Mouse (Mus musculus): ENCODE data around the gene Ipcef1.
"Not testable (repeated sequence)": the region's sequence is repeated elsewhere in the genome, so short reads cannot be mapped to it uniquely, and the experiment has no call there.

The Ipcef1 gene

DNA sequence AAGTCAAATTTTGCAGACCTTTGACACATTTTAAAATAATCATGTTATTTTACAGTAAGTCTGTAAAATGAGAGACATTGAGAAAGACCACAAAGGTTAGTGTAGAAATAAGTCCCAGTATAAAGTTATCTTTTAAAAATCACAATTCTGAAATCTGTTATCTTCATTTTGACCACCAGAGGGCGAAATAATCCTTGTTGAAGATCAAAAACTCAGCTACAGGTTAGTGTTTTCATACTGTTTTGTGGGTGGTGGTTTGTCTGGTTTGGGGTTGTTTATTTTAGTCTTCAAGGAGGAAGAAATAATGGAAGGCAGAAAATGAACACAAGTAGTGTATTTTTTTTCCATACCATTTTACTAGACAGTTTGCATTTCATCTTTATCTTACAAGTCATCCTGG, 166.8 kb downstream of the Ipcef1 start:
- no peaks in the 10 kb centered on the region for H3K4me1 ChIP-seq (replicated peaks; ENCODE audit: low read depth, low read length)
- peaks cover 22% of the 10 kb centered on the region for H3K9me3 ChIP-seq (ENCODE audit: low read length)
- H3K36me3 ChIP-seq (ENCODE audit: insufficient read depth, low read length) = no peaks in the 10 kb centered on the region
- H3K27me3 ChIP-seq (ENCODE audit: insufficient read depth, low read length) = no peaks in the 10 kb centered on the region
- no peak overlapping the region for H3K4me3 ChIP-seq (replicated peaks; ENCODE audit: low read length)
- TF ChIP-seq CTCF (conservative IDR thresholded peaks at IDR 0.05; ENCODE audit: low read length) = peak; percentile 48
- TF ChIP-seq POU5F1 (IDR thresholded peaks at IDR 0.05; ENCODE audit: borderline replicate concordance, low read length) = no peak

DNA sequence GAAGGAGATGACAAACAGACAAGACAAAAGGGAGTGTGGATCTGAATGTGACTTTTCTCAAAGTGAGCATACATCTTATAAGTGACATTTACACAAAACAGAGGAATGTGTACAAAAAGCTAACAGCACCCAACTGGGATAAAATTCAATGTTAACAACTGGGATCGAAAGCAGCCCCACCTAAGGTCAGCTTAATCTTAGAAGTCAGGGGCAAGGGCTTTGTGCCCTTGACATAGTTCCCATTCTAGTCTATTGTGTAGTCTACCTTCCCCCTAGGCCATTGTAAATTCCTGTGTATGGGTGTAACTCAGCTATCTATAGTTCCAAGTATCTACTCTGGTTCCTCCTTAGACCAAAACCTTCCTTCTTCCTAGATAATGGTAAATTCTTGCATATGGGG, 170.2 kb downstream of the Ipcef1 start:
- H3K9me3 ChIP-seq (ENCODE audit: low read length) = peaks cover 37% of the 10 kb centered on the region
- not testable (repeated sequence) for H3K4me1 ChIP-seq (replicated peaks; ENCODE audit: low read depth, low read length); H3K4me3 ChIP-seq (replicated peaks; ENCODE audit: low read length); H3K27me3 ChIP-seq (ENCODE audit: insufficient read depth, low read length); H3K36me3 ChIP-seq (ENCODE audit: insufficient read depth, low read length)

DNA sequence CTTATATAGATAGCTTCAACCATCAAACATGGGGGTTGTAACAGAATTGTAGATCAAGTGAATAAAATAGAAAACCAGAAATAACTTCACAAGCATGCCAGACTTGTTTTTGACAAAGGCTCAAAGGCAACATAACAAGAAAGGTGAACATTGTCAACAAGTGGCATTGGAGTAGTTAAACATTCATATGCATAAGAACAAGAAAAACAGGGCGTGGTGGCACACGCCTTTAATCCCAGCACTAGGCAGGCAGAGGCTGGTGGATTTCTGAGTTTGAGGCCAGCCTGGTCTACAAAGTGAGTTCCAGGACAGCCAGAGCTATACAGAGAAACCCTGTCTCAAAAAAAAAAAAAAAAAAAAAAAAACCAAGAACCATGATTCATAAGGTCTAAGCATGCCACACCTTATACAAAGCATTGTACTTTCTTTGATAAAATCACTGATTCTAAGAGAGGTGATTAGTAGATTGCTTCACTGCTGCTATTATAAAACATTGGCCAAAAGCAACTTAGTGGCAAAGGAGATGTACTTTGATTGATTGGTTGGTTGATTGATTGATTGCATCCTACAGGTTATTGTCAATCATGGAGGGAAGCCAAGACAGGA, 173.9 kb downstream of the Ipcef1 start:
- H3K27me3 ChIP-seq (ENCODE audit: insufficient read depth, low read length) = no peaks in the 10 kb centered on the region
- no peak overlapping the region for H3K4me3 ChIP-seq (replicated peaks; ENCODE audit: low read length)
- TF ChIP-seq NANOG (IDR thresholded peaks at IDR 0.05; ENCODE audit: borderline replicate concordance, low read length) = 0 out of 2 replicates have a peak, but pooled peaks have one; percentile 15
- no peak for TF ChIP-seq POU5F1 (IDR thresholded peaks at IDR 0.05; ENCODE audit: borderline replicate concordance, low read length)
- TF ChIP-seq CTCF (conservative IDR thresholded peaks at IDR 0.05; ENCODE audit: low read length) = no peak
- peaks cover 34% of the 10 kb centered on the region for H3K9me3 ChIP-seq (ENCODE audit: low read length)
- H3K36me3 ChIP-seq (ENCODE audit: insufficient read depth, low read length) = no peaks in the 10 kb centered on the region
- peaks cover 4% of the 10 kb centered on the region; the same call in 1 of the 2 replicates for H3K4me1 ChIP-seq (replicated peaks; ENCODE audit: low read depth, low read length)

- H3K4me3 ChIP-seq (replicated peaks; ENCODE audit: low read length) = no peak overlapping the region
- peaks cover 4% of the 10 kb centered on the region; the same call in 1 of the 2 replicates for H3K4me1 ChIP-seq (replicated peaks; ENCODE audit: low read depth, low read length)
- TF ChIP-seq NANOG (IDR thresholded peaks at IDR 0.05; ENCODE audit: borderline replicate concordance, low read length) (no peak), POU5F1 (IDR thresholded peaks at IDR 0.05; ENCODE audit: borderline replicate concordance, low read length) (no peak), CTCF (conservative IDR thresholded peaks at IDR 0.05; ENCODE audit: low read length) (no peak)
- H3K27me3 ChIP-seq (ENCODE audit: insufficient read depth, low read length) = no peaks in the 10 kb centered on the region
- peaks cover 39% of the 10 kb centered on the region for H3K9me3 ChIP-seq (ENCODE audit: low read length)
- H3K36me3 ChIP-seq (ENCODE audit: insufficient read depth, low read length) = no peaks in the 10 kb centered on the region
Observed at GRCm38 (mm10) chr10:6873917-6874316, 178.4 kb downstream of the Ipcef1 start.

GRCm38 (mm10) chr10:6871418-6872072, 180.7 kb downstream of the Ipcef1 start:
- TF ChIP-seq POU5F1 (IDR thresholded peaks at IDR 0.05; ENCODE audit: borderline replicate concordance, low read length) (no peak), NANOG (IDR thresholded peaks at IDR 0.05; ENCODE audit: borderline replicate concordance, low read length) (no peak), CTCF (conservative IDR thresholded peaks at IDR 0.05; ENCODE audit: low read length) (no peak)
- H3K4me3 ChIP-seq (replicated peaks; ENCODE audit: low read length) = no peak overlapping the region
- H3K36me3 ChIP-seq (ENCODE audit: insufficient read depth, low read length) = no peaks in the 10 kb centered on the region
- no peaks in the 10 kb centered on the region for H3K27me3 ChIP-seq (ENCODE audit: insufficient read depth, low read length)
- H3K4me1 ChIP-seq (replicated peaks; ENCODE audit: low read depth, low read length) = no peaks in the 10 kb centered on the region
- H3K9me3 ChIP-seq (ENCODE audit: low read length) = peaks cover 58% of the 10 kb centered on the region

GRCm38 (mm10) chr10:6855812-6856211, 196.5 kb downstream of the Ipcef1 start:
- TF ChIP-seq POU5F1 (IDR thresholded peaks at IDR 0.05; ENCODE audit: borderline replicate concordance, low read length) = no peak
- TF ChIP-seq NANOG (IDR thresholded peaks at IDR 0.05; ENCODE audit: borderline replicate concordance, low read length) = no peak
- no peak for TF ChIP-seq CTCF (conservative IDR thresholded peaks at IDR 0.05; ENCODE audit: low read length)
- H3K4me1 ChIP-seq (replicated peaks; ENCODE audit: low read depth, low read length) = no peaks in the 10 kb centered on the region
- no peaks in the 10 kb centered on the region for H3K36me3 ChIP-seq (ENCODE audit: insufficient read depth, low read length)
- H3K9me3 ChIP-seq (ENCODE audit: low read length) = no peaks in the 10 kb centered on the region
- no peaks in the 10 kb centered on the region for H3K27me3 ChIP-seq (ENCODE audit: insufficient read depth, low read length)
- H3K4me3 ChIP-seq (replicated peaks; ENCODE audit: low read length) = no peak overlapping the region

- no peak overlapping the region for H3K4me3 ChIP-seq (replicated peaks; ENCODE audit: low read length)
- H3K36me3 ChIP-seq (ENCODE audit: insufficient read depth, low read length) = no peaks in the 10 kb centered on the region
- TF ChIP-seq POU5F1 (IDR thresholded peaks at IDR 0.05; ENCODE audit: borderline replicate concordance, low read length) (no peak), CTCF (conservative IDR thresholded peaks at IDR 0.05; ENCODE audit: low read length) (no peak), NANOG (IDR thresholded peaks at IDR 0.05; ENCODE audit: borderline replicate concordance, low read length) (no peak)
- H3K9me3 ChIP-seq (ENCODE audit: low read length) = no peaks in the 10 kb centered on the region
- no peaks in the 10 kb centered on the region for H3K27me3 ChIP-seq (ENCODE audit: insufficient read depth, low read length)
- H3K4me1 ChIP-seq (replicated peaks; ENCODE audit: low read depth, low read length) = no peaks in the 10 kb centered on the region
Observed at GRCm38 (mm10) chr10:6848834-6849233, 203.4 kb downstream of the Ipcef1 start.

DNA sequence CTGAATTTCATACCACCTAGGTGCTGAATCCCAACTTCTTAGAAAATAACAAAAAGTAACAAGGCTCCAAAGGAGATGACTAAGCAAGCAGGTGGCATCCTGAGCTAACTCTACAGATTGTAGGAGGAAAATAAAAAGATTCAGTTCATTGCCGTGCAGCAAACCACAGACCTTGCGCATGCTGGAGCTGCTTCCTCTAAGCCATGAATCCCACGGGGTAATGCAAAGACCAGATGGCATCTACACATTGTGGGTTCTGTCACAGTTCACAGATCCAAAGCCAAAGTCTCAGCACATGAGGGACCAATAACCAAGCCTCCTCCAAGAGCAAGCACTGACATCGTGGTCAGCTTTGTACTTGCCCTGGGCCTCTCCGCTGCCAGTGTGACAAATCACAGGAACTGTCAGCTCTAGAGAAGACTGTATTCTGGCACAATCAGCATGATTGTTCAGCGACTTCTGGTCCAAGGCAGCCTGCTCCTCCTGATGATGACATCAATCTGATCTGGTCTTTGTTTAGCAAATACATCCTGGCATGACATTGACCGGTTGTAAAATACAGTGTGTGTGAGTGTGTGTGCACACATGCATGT, 204.0 kb downstream of the Ipcef1 start:
- Histone ChIP-seq H3K9me3 (ENCODE audit: low read length) (no peaks in the 10 kb centered on the region), H3K4me3 (replicated peaks; ENCODE audit: low read length) (no peak overlapping the region), H3K4me1 (replicated peaks; ENCODE audit: low read depth, low read length) (no peaks in the 10 kb centered on the region), H3K27me3 (ENCODE audit: insufficient read depth, low read length) (no peaks in the 10 kb centered on the region), H3K36me3 (ENCODE audit: insufficient read depth, low read length) (no peaks in the 10 kb centered on the region)
- TF ChIP-seq CTCF (conservative IDR thresholded peaks at IDR 0.05; ENCODE audit: low read length) (no peak), POU5F1 (IDR thresholded peaks at IDR 0.05; ENCODE audit: borderline replicate concordance, low read length) (no peak), NANOG (IDR thresholded peaks at IDR 0.05; ENCODE audit: borderline replicate concordance, low read length) (no peak)

Measured in E14TG2a.4 (cell line).